Mouse (Mus musculus) cerebellum, postnatal 36 days (tissue): ENCODE results near the gene Chst1.

Experiments
- DNase-seq, 2 experiments: peaks; one replicate each; pipeline ENCODE4 v3.0.0; 2021 to 2022; ENCODE audit warnings: mixed read lengths in 2 of 2

The Chst1 gene

GRCm38 (mm10) chr2:92599487-92600347 lies at the start of gene Chst1:
Gene Chst1, plus strand, starts transcription at chr2:92599707.
- DNase-seq: peak; percentile 33 to 45

DNA sequence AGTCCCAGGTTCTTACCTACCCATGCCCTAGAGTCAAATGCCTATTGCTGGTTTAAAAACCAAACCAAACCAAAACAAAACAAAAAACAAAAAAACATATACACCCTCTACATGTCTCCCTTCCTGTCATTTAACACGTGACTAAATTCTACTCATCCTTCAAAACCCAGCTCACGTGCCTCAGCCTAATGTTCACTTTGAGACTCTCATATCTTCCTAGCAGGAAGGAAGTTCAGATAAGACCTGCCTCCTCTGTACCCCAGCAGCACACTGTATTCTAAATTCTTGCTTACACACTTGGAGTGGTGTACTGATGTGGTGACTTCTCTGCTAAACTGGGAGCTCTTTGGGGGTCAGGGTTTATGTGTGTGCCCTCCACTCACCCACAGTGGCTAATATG lies 49.5 kb upstream of the Chst1 start:
- DNase-seq: no peak

DNA sequence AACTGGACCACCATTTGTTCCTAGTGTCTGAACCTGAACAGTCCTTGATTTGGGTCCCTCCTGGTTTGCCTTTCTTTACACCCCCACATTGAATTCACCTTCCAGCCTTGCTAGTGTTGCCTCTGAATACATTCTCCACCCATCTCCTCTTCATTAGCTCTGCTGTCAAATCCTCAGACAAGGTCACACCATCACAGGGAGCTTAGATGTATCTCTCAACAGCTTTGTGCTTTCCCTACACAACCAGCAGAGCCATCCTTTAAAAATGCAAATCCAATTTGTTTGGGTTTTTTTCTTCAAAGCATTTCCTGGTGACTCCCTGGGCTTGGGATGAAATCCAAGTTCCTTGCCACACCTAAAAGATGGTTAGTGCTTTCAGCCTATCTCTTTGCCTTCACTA lies 45.0 kb upstream of the Chst1 start:
- no peak for DNase-seq

DNA sequence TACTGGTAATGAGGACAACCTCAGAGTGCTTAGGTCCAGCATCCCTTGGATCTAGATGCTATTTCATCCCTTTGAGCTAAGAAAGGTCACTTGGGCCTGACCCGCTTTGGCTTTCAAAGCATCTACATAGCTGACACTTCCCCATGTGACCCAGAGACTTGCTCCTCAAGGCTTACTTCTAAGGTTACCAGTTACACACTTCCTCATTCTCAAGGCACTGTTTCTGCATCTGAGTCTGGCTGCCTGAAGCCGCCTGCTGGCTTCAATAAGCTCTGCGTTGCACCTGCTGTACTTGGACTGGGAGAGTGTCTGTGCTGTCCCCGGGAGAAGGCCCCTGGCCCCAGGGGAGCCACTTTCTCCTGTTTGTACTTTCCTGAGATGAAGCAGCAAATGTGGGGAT lies 36.6 kb upstream of the Chst1 start:
- DNase-seq: no peak

GRCm38 (mm10) chr2:92570623-92571022 lies 28.9 kb upstream of the Chst1 start:
- DNase-seq: no peak

GRCm38 (mm10) chr2:92577824-92578223 lies 21.7 kb upstream of the Chst1 start:
- peak in 1 of 2 experiments; percentile 6 for DNase-seq

DNA sequence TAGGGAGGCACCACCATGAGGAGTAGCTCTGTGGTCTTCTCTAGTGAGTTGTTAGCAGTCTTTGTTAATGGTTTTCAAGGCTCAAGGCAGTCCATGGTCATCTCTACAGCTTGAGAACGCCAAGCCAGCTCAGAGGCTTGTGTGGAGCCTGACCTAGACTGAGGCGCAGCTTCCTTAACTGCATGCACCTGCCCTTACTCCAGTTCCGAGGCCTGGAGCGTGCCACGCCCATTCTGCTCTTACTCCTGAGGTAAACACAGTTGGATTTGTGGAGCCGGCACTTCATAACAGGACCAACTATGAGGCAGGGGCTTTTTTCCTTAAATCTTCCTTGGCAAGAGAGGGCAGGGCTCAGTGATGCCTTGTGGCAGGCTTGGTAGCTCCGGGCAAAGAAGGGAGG lies 18.2 kb upstream of the Chst1 start:
- DNase-seq: no peak

DNA sequence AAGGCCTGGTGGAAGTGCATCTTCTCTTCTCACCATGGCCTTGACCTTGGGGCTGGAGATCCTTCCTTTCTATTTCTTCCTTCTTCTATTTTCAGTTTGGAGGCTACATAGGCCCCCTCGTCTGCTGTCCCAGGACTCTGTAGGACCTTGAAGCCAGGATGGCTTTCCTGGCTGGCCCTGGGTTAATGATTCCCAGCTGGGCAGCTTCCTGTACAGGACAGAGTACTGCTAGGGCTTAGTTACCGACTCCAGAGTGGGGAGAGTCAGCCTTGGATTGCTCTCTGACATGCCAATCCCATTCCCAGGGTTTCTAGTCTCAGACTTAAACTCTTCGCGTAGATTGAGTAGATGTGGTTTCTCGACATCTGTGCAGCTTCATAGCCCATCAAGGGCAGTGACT lies 16.9 kb upstream of the Chst1 start:
- DNase-seq: no peak

- DNase-seq: no peak
These were observed 11.7 kb upstream of the Chst1 start for GRCm38 (mm10) chr2:92587806-92588205.

GRCm38 (mm10) chr2:92594929-92595730 lies 4.4 kb upstream of the Chst1 start:
- no peak for DNase-seq

DNA sequence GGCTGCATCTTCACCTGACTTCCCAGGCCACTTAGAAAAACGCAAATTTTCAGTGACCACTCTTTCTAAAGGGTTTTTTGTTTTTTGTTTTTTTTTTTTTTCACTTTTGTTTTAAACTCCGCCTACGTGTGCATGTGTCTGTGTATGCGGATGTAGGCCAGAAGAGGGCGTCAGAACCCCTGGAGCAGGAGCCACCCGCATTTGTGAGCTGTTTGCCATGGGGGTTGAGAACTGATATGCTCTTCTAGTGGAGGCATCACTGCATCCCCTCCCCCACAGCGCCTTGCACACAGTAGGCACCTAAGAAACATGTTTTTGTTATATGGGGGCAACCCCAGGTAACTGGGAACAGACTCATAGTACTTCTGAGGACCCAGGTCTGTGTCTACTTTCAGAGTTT lies 2.2 kb upstream of the Chst1 start:
- DNase-seq: peak in 1 of 2 experiments; percentile 14

- no peak for DNase-seq
These were observed 493 bp upstream of the Chst1 start for GRCm38 (mm10) chr2:92598941-92599486.

GRCm38 (mm10) chr2:92600348-92600670 lies 802 bp downstream of the Chst1 start:
- DNase-seq: peak in 1 of 2 experiments; percentile 26

DNA sequence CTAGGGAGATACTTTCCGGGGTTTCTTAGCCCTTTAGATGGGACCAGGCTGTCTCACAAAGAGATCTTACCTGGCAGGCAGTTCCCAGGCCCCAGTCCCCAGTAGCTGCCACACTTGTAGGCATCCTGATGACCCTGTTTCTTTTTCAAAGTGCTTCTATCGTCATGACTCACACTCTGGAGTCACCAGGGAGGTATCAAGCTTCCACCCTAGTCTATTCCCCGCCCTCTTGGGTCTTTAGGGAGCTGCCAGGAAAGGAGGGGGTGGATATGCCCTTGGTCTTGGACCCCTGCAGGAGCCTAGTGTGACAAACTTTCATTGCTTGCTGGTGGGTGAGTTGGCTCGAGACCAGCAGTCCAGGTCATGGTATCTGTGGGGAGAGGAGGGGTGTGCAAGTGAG lies 1.7 kb downstream of the Chst1 start:
- no peak for DNase-seq

DNA sequence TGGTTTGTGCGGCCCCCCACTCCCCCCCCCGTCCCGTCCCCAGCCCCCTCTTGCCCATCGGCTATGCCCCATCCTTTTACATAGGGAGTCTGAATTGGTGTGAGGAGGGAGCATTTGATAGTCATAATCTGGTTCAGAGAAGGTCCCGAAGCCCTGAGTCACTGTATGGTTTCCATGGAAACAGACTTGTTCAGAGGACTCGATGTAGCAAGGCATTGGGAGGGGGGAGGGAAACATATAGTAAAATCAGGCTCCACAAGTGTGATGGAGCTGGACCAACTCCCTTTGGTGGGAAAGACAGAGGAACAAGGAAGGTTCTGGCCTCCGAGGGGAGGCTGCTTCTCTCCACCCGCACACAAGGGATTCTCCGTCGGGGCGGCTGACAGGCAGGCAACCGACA lies 2.6 kb downstream of the Chst1 start:
- DNase-seq: no peak

- DNase-seq: no peak
These were observed 4.1 kb downstream of the Chst1 start for GRCm38 (mm10) chr2:92603591-92603990.

DNA sequence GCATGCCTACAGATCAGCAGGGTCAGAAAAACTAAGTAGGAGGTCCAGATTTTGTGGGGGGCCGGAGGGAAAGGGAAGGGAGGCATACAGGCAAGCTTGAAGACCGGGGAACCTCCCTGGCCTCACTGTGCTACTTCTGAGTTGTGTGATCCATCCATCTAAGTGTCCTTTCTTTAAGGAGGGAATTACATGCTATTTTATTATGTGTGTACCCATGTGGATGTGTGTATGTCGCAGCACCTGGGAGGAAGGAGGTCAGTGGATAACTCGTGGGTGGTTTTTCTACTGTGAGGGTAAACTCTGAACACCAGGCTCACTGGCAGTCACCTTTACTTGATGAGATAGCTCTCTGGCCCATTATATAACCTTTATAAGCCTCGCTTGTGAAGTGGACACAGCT lies 5.1 kb downstream of the Chst1 start:
- DNase-seq: no peak

DNA sequence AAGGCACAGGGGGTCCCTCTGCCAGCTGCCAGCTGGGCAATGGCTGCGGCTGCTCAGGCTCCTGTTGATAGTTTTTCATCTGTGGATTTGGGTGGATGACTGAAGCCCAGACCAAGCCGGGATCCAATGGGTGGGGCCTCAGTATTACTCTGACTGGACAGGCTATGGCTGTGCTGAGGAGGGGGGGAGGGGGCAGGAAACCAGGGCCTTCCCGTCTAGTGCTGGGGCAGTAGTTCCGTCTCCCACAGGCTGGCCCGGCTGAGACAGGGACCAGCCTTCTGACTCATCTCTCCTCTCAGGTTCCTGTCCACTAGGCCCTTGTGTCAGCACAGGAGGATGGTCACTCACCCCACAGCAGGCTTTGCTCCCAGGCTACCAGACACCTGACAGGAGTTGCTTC lies 6.5 kb downstream of the Chst1 start:
- no peak for DNase-seq

- DNase-seq: no peak
These were observed 7.6 kb downstream of the Chst1 start for GRCm38 (mm10) chr2:92607153-92607552.

DNA sequence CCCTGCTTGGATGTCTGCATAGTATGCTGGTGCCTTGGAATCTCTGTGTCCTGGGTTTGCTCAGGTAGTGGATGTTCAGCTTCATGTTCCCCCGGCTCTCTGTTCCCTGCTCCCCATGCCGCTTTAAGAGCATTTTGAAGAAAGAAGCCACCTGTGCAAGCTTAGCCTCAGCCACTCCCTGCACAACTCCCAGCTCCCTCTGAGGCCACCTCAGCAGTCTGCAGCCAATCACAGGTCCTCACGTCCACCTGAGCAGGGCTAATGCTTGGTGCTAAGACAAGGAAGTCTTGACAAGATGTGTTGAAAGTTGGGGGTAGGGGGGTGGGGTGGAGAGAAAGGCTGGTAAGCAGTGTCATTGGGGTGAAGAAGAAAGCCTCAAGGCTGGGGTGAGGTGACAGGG lies 8.1 kb downstream of the Chst1 start:
- no peak for DNase-seq

GRCm38 (mm10) chr2:92608013-92608619 lies 8.6 kb downstream of the Chst1 start:
- DNase-seq: no peak

DNA sequence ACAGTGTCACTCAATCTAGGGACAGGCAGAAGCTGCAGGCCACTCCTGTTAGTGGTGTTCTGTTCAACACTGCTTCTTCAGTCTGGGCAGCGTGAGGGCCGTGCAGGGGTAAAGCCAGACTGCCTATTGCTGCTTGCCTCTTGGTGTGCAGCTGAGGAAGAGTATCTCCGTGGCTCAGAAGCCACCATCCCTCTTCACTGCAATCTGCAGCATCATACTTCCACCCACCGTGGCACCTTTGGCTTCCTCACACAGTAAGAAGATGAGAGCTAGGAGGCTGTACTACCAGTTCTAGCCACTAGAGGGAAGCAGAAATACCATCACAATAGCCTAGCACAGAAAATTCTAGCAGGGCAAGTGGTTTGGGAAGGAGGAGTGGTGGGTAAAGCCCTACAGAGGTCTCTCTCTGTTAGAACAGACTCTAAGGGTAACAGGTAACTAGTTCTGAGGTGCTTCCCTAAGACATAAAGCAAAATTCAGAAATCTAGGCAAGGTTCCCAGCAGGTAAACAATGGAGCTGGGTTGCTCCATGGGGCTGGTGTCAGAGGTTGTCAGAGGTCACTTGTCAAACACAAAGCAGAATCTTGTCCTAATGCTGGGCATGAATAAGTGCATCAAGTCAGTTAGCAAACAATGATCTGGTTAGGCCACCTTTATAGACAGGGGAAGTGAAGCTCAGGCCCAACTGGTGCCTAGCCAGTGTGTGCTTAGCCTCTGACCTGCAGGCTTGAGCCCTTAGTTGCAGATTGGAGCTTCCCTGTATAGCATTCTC lies 9.5 kb downstream of the Chst1 start:
- peak; percentile 24 to 70 for DNase-seq
